Mouse (Mus musculus) CH12.LX (cell line): Measurements from ENCODE around the gene Rsrc1. TPM values are rescaled to one million over a fixed set of nuclear protein-coding genes. Genes with fewer than 3 reads are reported as not detected.
A peak's percentile ranks its signal among the peaks of the same experiment; 100 is the strongest.

Experiments
- DNase-seq: peaks from one replicate; pipeline ENCODE4 v3.0.0-alpha.2; 2013; ENCODE audit errors: extremely low read depth
- H3K27ac ChIP-seq: 2 replicates; pipeline ENCODE4 v1.5.1; 2012; ENCODE audit warnings: low read depth, mild to moderate bottlenecking, control low read depth, moderate library complexity; ENCODE audit not compliant: insufficient read depth
- H3K27me3 ChIP-seq: replicated peaks from 2 replicates; pipeline ENCODE3; 2012; ENCODE audit warnings: inconsistent platforms
- H3K36me3 ChIP-seq, 2 experiments: replicated peaks in 1 of 2; 2 replicates each; pipeline versions ENCODE3 to v1.6.1; 2012; ENCODE audit warnings: inconsistent platforms in 1 of 2, low read length in 1 of 2, mild to moderate bottlenecking in 1 of 2, mixed read lengths in 1 of 2, moderate library complexity in 1 of 2; ENCODE audit not compliant: control insufficient read depth in 1 of 2, insufficient read depth in 1 of 2
- H3K4me1 ChIP-seq, 2 experiments: 2 replicates each; pipeline ENCODE4 v1.6.1; 2012; ENCODE audit warnings: inconsistent platforms in 1 of 2, moderate library complexity in 1 of 2; ENCODE audit not compliant: insufficient read depth in 2 of 2, control insufficient read depth in 1 of 2
- H3K4me2 ChIP-seq: 2 replicates; pipeline ENCODE4 v1.6.1; 2012; ENCODE audit warnings: low read depth, mild to moderate bottlenecking, control low read depth; ENCODE audit not compliant: poor library complexity, insufficient read depth, severe bottlenecking
- H3K4me3 ChIP-seq, 3 experiments: fragments of 150-350 bp in 1 of 3; sonication (generic) in 1 of 3; replicated peaks in 1 of 3; 2 replicates each; pipeline versions ENCODE3 to v1.5.1; 2011 to 2012; ENCODE audit warnings: low read depth in 2 of 3, low read length in 2 of 3, mild to moderate bottlenecking in 2 of 3, moderate library complexity in 2 of 3, control low read depth in 1 of 3, improper control_type of control experiment in 1 of 3, inconsistent platforms in 1 of 3, mixed read lengths in 1 of 3; ENCODE audit not compliant: poor library complexity in 1 of 3
- H3K79me2 ChIP-seq: replicated peaks from 2 replicates; pipeline ENCODE4 v1.6.1; 2012; ENCODE audit warnings: mild to moderate bottlenecking, moderate library complexity; ENCODE audit not compliant: control insufficient read depth, poor library complexity, insufficient read depth, severe bottlenecking; ENCODE audit errors: extremely low read depth
- H3K9ac ChIP-seq: 2 replicates; pipeline ENCODE4 v1.6.1; 2012; ENCODE audit warnings: low read depth, mild to moderate bottlenecking, control low read depth, moderate library complexity; ENCODE audit not compliant: insufficient read depth
- H3K9me3 ChIP-seq: replicated peaks from 2 replicates; pipeline ENCODE3; 2012; ENCODE audit warnings: low read length, inconsistent platforms, mixed read lengths
- BHLHE40 ChIP-seq: IDR thresholded peaks from 2 replicates; pipeline ENCODE4 v1.6.1; 2011; ENCODE audit warnings: mild to moderate bottlenecking, low read depth, low read length, improper control_type of control experiment
- KAT2A ChIP-seq: IDR thresholded peaks from 2 replicates; pipeline ENCODE4 v1.6.1; 2012; ENCODE audit warnings: low read length, improper control_type of control experiment, inconsistent platforms; ENCODE audit not compliant: insufficient replicate concordance
- MAZ ChIP-seq: IDR thresholded peaks from 2 replicates; pipeline ENCODE4 v1.6.1; 2012; ENCODE audit warnings: low read depth, mild to moderate bottlenecking, inconsistent platforms, low read length, improper control_type of control experiment, moderate library complexity
- MEF2A ChIP-seq: IDR thresholded peaks from 2 replicates; pipeline ENCODE4 v1.6.1; 2014; ENCODE audit warnings: low read depth, mild to moderate bottlenecking, inconsistent platforms, low read length, improper control_type of control experiment, borderline replicate concordance
- POLR2AphosphoS2 ChIP-seq: IDR thresholded peaks from 2 replicates; pipeline ENCODE4 v1.6.1; 2011; ENCODE audit warnings: low read depth, low read length, improper control_type of control experiment
- RAD21 ChIP-seq: IDR thresholded peaks from 2 replicates; pipeline ENCODE4 v1.6.1; 2011; ENCODE audit warnings: low read depth, mild to moderate bottlenecking, low read length, improper control_type of control experiment, moderate library complexity
- RCOR1 ChIP-seq: conservative IDR thresholded peaks from 2 replicates; pipeline ENCODE4 v1.6.1; 2012; ENCODE audit warnings: low read depth, mild to moderate bottlenecking, inconsistent platforms, low read length, improper control_type of control experiment
- SIN3A ChIP-seq: IDR thresholded peaks from 2 replicates; pipeline ENCODE4 v1.6.1; 2012; ENCODE audit warnings: low read length, improper control_type of control experiment, inconsistent platforms
- UBTF ChIP-seq: IDR thresholded peaks from 2 replicates; pipeline ENCODE4 v1.6.1; 2012; ENCODE audit warnings: low read depth, mild to moderate bottlenecking, inconsistent platforms, low read length, improper control_type of control experiment, moderate library complexity
- dilution Hi-C: fragments of 300-500 bp; cut with MboI; formaldehyde crosslinking; loops from 2 replicates; pipeline ENCODE4 v1.14.3; 2020; ENCODE audit warnings: low sequenced_read_pairs; ENCODE audit not compliant: extremely low pct_unique_long_range_greater_than_20kb, extremely low pct_ligation_motif_present
- in situ Hi-C: fragments of 300-500 bp; cut with MboI; formaldehyde crosslinking; loops from 3 replicates; pipeline ENCODE4 v1.14.3; 2019; ENCODE audit warnings: low sequenced_read_pairs, low pct_ligation_motif_present, low pct_unique_long_range_greater_than_20kb, mixed read lengths
- polyA plus RNA-seq: library from polyadenylated mRNA; unstranded; fragments of >175 nt; gene quantifications from 2 replicates; pipeline ENCODE4 v1.2.1, GENCODE M21; 2012; ENCODE audit warnings: low read depth; ENCODE audit not compliant: insufficient read length
- total RNA-seq, 2 experiments: library from RNA; depleted of rRNA; stranded (reverse); fragments of 300-350 nt in 1 of 2; fragments of >200 nt in 1 of 2; gene quantifications; 2 replicates each; pipeline ENCODE4 v1.2.3; 2012 to 2014

The Rsrc1 gene
- total and polyA plus RNA-seq, 3 experiments = 28.9 to 50.9 (median 34.0) TPM

- peak; percentile 41 for DNase-seq
Measured at GRCm38 (mm10) chr3:66982181-66982911, 1.2 kb downstream of the Rsrc1 start.

GRCm38 (mm10) chr3:66983481-66983880 lies 2.3 kb downstream of the Rsrc1 start:
- H3K27ac ChIP-seq = no peak overlapping the region
- H3K4me1 ChIP-seq = peaks cover 0 to 17% of the 10 kb centered on the region in 2 experiments; a peak in 2 of 4 replicates
- no peak overlapping the region; the same call in 1 of the 2 replicates for H3K9ac ChIP-seq
- dilution Hi-C loops = no loop called here
- no peak for DNase-seq
- in situ Hi-C loops = loop anchor here (25.0 kb wide), 1 partner anchor 354 kb away; no protein-coding TSS in a partner anchor
- no peaks in the 10 kb centered on the region for H3K36me3 ChIP-seq
- peaks cover 21% of the 10 kb centered on the region for H3K27me3 ChIP-seq
- H3K4me2 ChIP-seq = no peak overlapping the region
- peak overlapping the region in 1 of 3 experiments; percentile 84 for H3K4me3 ChIP-seq
- peaks cover 22% of the 10 kb centered on the region for H3K79me2 ChIP-seq
- peaks cover 11% of the 10 kb centered on the region for H3K9me3 ChIP-seq
- TF ChIP-seq RAD21 (no peak), POLR2AphosphoS2 (no peak), RCOR1 (no peak), KAT2A (no peak), MAZ (no peak), SIN3A (peak; percentile 45; the same call in 1 of the 2 replicates)

More at GRCm38 (mm10) chr3:66982181-66982911, 1.2 kb downstream of the Rsrc1 start:
- in situ Hi-C loops = loop anchor here (25.0 kb wide), 1 partner anchor 355 kb away; no protein-coding TSS in a partner anchor
- peaks cover 21% of the 10 kb centered on the region for H3K27me3 ChIP-seq
- peak overlapping the region; percentile 70 for H3K4me2 ChIP-seq
- peaks cover 0 to 11% of the 10 kb centered on the region in 2 experiments; a peak in 2 of 4 replicates for H3K4me1 ChIP-seq
- H3K9me3 ChIP-seq = peaks cover 12% of the 10 kb centered on the region
- H3K36me3 ChIP-seq = no peaks in the 10 kb centered on the region
- peak overlapping the region; percentile 56 for H3K9ac ChIP-seq
- H3K79me2 ChIP-seq = peaks cover 14% of the 10 kb centered on the region
- TF ChIP-seq POLR2AphosphoS2 = no peak
- TF ChIP-seq SIN3A = peak; percentile 56; the same call in 1 of the 2 replicates
- 0 out of 2 replicates have a peak, but pooled peaks have one; percentile 6 for TF ChIP-seq BHLHE40
- peak; percentile 57; the same call in 1 of the 2 replicates for TF ChIP-seq UBTF
- TF ChIP-seq MEF2A = no peak
- dilution Hi-C loops = no loop called here
- H3K27ac ChIP-seq = peak overlapping the region; percentile 62
- H3K4me3 ChIP-seq = peak overlapping the region; percentile 53 to 84 (median 79)
